In the genomic region with DNA sequence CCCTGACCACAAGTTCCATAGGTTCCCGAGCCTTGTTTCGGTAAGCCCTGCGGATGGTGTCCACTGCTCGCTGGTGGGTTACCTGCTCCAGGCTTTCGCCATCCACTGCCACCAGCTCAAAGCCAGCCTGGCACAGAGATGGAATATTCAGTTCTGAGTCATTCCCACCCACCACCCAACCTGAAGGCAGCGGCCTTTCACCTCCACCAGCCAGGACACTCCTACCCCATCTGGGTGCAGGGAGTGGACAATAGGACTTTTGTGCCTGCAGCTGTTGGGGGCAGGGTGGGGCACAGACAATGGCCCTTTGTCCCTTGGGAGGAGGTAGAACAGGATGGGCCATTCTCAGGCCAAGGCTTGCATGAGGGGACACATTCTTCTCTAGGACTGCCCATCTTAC, we compare ENCODE assay signal across 12 mouse cellular contexts. TPM values are rescaled to one million over a fixed set of nuclear protein-coding genes. Genes with fewer than 3 reads are reported as not detected.
DNase-seq lines count a peak whose midpoint lies in the region; ATAC-seq and TF ChIP-seq lines count a peak whose summit lies in the region.
"Had no signal": no experiment of that assay in that cellular context is flagged by ENCODE, and none has a peak within 500 bp of the region (broad histone marks: within the 10 kb centered on the region; RNA-seq: fewer than 3 reads in every experiment).

No protein-coding gene starts in this region.

- DNase-seq in gastrocnemius, adult 2 months = peak; percentile 46
- no peak for DNase-seq in gastrocnemius, postnatal 14 days
- DNase-seq in left cerebral cortex, adult 2 months (ENCODE audit: extremely low spot score in 1 of 2, low spot score in 2 of 2) = no peak
- DNase-seq in left cerebral cortex, postnatal 25 days (ENCODE audit: low spot score in 2 of 2) = no peak
- DNase-seq in stomach, postnatal 0 days (ENCODE audit: low spot score) = peak; percentile 55
- no peak for DNase-seq in lung, postnatal 25 days (ENCODE audit: low spot score)
- DNase-seq: kidney, adult 18-20 months; liver, postnatal 0 days; right cerebral cortex, postnatal 4 days had no signal

- no peak overlapping the region for H3K9ac ChIP-seq in stomach, postnatal 0 days (ENCODE audit: low read length)
- H3K9ac ChIP-seq: liver, postnatal 0 days; neural tube, embryonic 13.5 days had no signal

- no peak for TF ChIP-seq CTCF in gastrocnemius, adult 2 months (IDR thresholded peaks at IDR 0.05)
- no peak for TF ChIP-seq CTCF in left cerebral cortex, adult 2 months (IDR thresholded peaks at IDR 0.05)
- no peak for TF ChIP-seq CTCF in cortical plate, adult 2 months (IDR thresholded peaks at IDR 0.05; ENCODE audit: extremely low read depth, insufficient read depth, low read length)
- no peak for TF ChIP-seq CTCF in stomach, postnatal 0 days (IDR thresholded peaks at IDR 0.05; ENCODE audit: low read depth)

- peaks cover 28% of the 10 kb centered on the region for H3K36me3 ChIP-seq in stomach, postnatal 0 days (ENCODE audit: control insufficient read depth, insufficient read depth, low read length)

- 87% methylated on average over 6 of the region's 6 CpGs for WGBS in stomach, postnatal 0 days

- intact Hi-C loops in gastrocnemius, adult 2 months (cut with DNase I) = no loop called here
- intact Hi-C loops in gastrocnemius, postnatal 14 days (cut with DNase I; ENCODE audit: low total_unique reads) = no loop called here
- intact Hi-C loops in left cerebral cortex, adult 2 months (cut with DNase I) = no loop called here
- intact Hi-C loops in left cerebral cortex, postnatal 25 days (cut with DNase I) = no loop called here

- no peaks in the 10 kb centered on the region for H3K27me3 ChIP-seq in stomach, postnatal 0 days (ENCODE audit: control insufficient read depth, insufficient read depth, low read length)
- H3K27me3 ChIP-seq: neural tube, embryonic 13.5 days had no signal

- H3K9me3 ChIP-seq in stomach, postnatal 0 days (ENCODE audit: control insufficient read depth, low read length) = no peaks in the 10 kb centered on the region
- H3K9me3 ChIP-seq: neural tube, embryonic 13.5 days had no signal

- no peak overlapping the region for H3K4me3 ChIP-seq in gastrocnemius, adult 2 months
- no peak overlapping the region for H3K4me3 ChIP-seq in left cerebral cortex, adult 2 months
- H3K4me3 ChIP-seq in cortical plate, adult 2 months (ENCODE audit: insufficient read depth, low read length) = no peak overlapping the region
- H3K4me3 ChIP-seq in stomach, postnatal 0 days (ENCODE audit: low read depth, low read length) = no peak overlapping the region
- H3K4me3 ChIP-seq: neural tube, embryonic 13.5 days had no signal

- no peak for TF ChIP-seq EP300 in stomach, postnatal 0 days (optimal IDR thresholded peaks at IDR 0.05)

- H3K4me1 ChIP-seq in cortical plate, adult 2 months (ENCODE audit: control insufficient read depth, insufficient read depth, low read length) = 0 out of 2 replicates have a peak, but pooled peaks cover 2% of the 10 kb centered on the region
- peaks cover 10% of the 10 kb centered on the region for H3K4me1 ChIP-seq in stomach, postnatal 0 days (replicated peaks; ENCODE audit: control insufficient read depth, insufficient read depth)

- H3K27ac ChIP-seq in gastrocnemius, adult 2 months = peak overlapping the region; percentile 86
- peak overlapping the region; percentile 71 for H3K27ac ChIP-seq in left cerebral cortex, adult 2 months
- peak overlapping the region; percentile 92 for H3K27ac ChIP-seq in cortical plate, adult 2 months (ENCODE audit: insufficient read depth, low read length)
- peak overlapping the region; percentile 13; the same call in 1 of the 2 replicates for H3K27ac ChIP-seq in stomach, postnatal 0 days (replicated peaks)
- H3K27ac ChIP-seq: neural tube, embryonic 13.5 days had no signal

- H3K4me2 ChIP-seq in stomach, postnatal 0 days (replicated peaks; ENCODE audit: low read depth) = no peak overlapping the region
- H3K4me2 ChIP-seq: neural tube, embryonic 13.5 days had no signal

- TF ChIP-seq POLR2A in cortical plate, adult 2 months (IDR thresholded peaks at IDR 0.05; ENCODE audit: extremely low read depth, insufficient read depth, low read length) = no peak

- no peak for ATAC-seq in stomach, postnatal 0 days (ENCODE audit: low FRiP score, low TSS enrichment)
- ATAC-seq: liver, postnatal 0 days had no signal

RNA-seq across cellular contexts. Expression of a gene that starts 13.6 kb away (rescaled TPM):
- 10 to 100 TPM; 21.0 to 29.3 TPM for total RNA-seq in gastrocnemius, adult 2 months (2021)
- total RNA-seq in gastrocnemius, postnatal 14 days (2021) = 10 to 100 TPM; 26.8 to 29.0 TPM
- 10 to 100 TPM; 36.5 to 39.1 TPM for total RNA-seq in left cerebral cortex, adult 2 months (2021)
- 10 to 100 TPM; 30.8 to 32.2 TPM for total RNA-seq in left cerebral cortex, postnatal 25 days (2021)
- 39.3 and 40.1 TPM in 2 replicates for polyA plus RNA-seq in cortical plate, adult 2 months (2012; rRNA removed)
- polyA plus RNA-seq in stomach, postnatal 0 days (2015; fragmentation: Nextera tagmentation; extraction: Ambion mirVana) = 40.1 and 45.0 TPM in 2 replicates

RNA-seq across cellular contexts. Expression of a gene that starts 17.7 kb away (rescaled TPM):
- 1 to 10 TPM; 5.9 to 6.8 TPM for total RNA-seq in gastrocnemius, adult 2 months (2021)
- total RNA-seq in gastrocnemius, postnatal 14 days (2021) = 10 to 100 TPM in 1 of 2 experiments, 1 to 10 TPM in 1; 9.8 to 10.9 TPM
- 1 to 10 TPM; 5.2 to 6.1 TPM for total RNA-seq in left cerebral cortex, adult 2 months (2021)
- total RNA-seq in left cerebral cortex, postnatal 25 days (2021) = 1 to 10 TPM; 4.2 to 4.6 TPM
- polyA plus RNA-seq in cortical plate, adult 2 months (2012; rRNA removed) = 7.5 and 8.8 TPM in 2 replicates
- polyA plus RNA-seq in stomach, postnatal 0 days (2015; fragmentation: Nextera tagmentation; extraction: Ambion mirVana) = 0.33 TPM in 2 replicates
- total RNA-seq: megakaryocyte progenitor cell, adult 5-6 weeks had no signal
- polyA plus RNA-seq: liver, postnatal 0 days had no signal

RNA-seq across cellular contexts. Expression of a gene that starts 19.5 kb away (rescaled TPM):
- total RNA-seq in gastrocnemius, adult 2 months (2021) = 10 to 100 TPM; 17.1 to 25.1 TPM
- 10 to 100 TPM; 21.3 to 22.1 TPM for total RNA-seq in gastrocnemius, postnatal 14 days (2021)
- 100 to 1,000 TPM; 120 to 125 TPM for total RNA-seq in left cerebral cortex, adult 2 months (2021)
- 100 to 1,000 TPM; 107 to 129 TPM for total RNA-seq in left cerebral cortex, postnatal 25 days (2021)
- polyA plus RNA-seq in cortical plate, adult 2 months (2012; rRNA removed) = 113 and 119 TPM in 2 replicates
- polyA plus RNA-seq in stomach, postnatal 0 days (2015; fragmentation: Nextera tagmentation; extraction: Ambion mirVana) = 26.7 and 29.7 TPM in 2 replicates

RNA-seq across cellular contexts. Expression of a gene that starts 21.6 kb away (rescaled TPM):
- 10 to 100 TPM; 31.0 to 42.5 TPM for total RNA-seq in gastrocnemius, adult 2 months (2021)
- 10 to 100 TPM; 32.9 to 35.4 TPM for total RNA-seq in gastrocnemius, postnatal 14 days (2021)
- total RNA-seq in left cerebral cortex, adult 2 months (2021) = 10 to 100 TPM; 40.9 to 41.8 TPM
- 10 to 100 TPM; 40.2 to 44.2 TPM for total RNA-seq in left cerebral cortex, postnatal 25 days (2021)
- 68.3 and 70.8 TPM in 2 replicates for polyA plus RNA-seq in cortical plate, adult 2 months (2012; rRNA removed)
- polyA plus RNA-seq in stomach, postnatal 0 days (2015; fragmentation: Nextera tagmentation; extraction: Ambion mirVana) = 67.2 and 67.3 TPM in 2 replicates

RNA-seq across cellular contexts. Expression of a gene that starts 22.4 kb away (rescaled TPM):
- total RNA-seq in gastrocnemius, adult 2 months (2021) = 10 to 100 TPM; 18.0 to 25.4 TPM
- 10 to 100 TPM; 14.5 to 15.9 TPM for total RNA-seq in gastrocnemius, postnatal 14 days (2021)
- 10 to 100 TPM; 12.9 to 14.8 TPM for total RNA-seq in left cerebral cortex, adult 2 months (2021)
- 10 to 100 TPM; 14.0 to 15.7 TPM for total RNA-seq in left cerebral cortex, postnatal 25 days (2021)
- polyA plus RNA-seq in cortical plate, adult 2 months (2012; rRNA removed) = 10.5 and 10.7 TPM in 2 replicates
- polyA plus RNA-seq in stomach, postnatal 0 days (2015; fragmentation: Nextera tagmentation; extraction: Ambion mirVana) = 7.9 and 8.5 TPM in 2 replicates

Comparison
In these comparisons a context has a peak if more than half of its experiments do, and no peak if none do; other contexts are left out.
1. DNase-seq: peak in gastrocnemius, adult 2 months (single experiment) and stomach, postnatal 0 days (single experiment); none in gastrocnemius, postnatal 14 days (single experiment), left cerebral cortex, adult 2 months (0 of 2), left cerebral cortex, postnatal 25 days (0 of 2) and lung, postnatal 25 days (single experiment).
2. H3K27ac ChIP-seq: peak in every context shown above with its lines; median percentile 92 in cortical plate, adult 2 months; 86 in gastrocnemius, adult 2 months; 71 in left cerebral cortex, adult 2 months; 13 in stomach, postnatal 0 days.
3. RNA of a gene that starts 19.5 kb away (total RNA-seq): 107 to 129 TPM in left cerebral cortex, postnatal 25 days and 120 to 125 TPM in left cerebral cortex, adult 2 months; 17.1 to 25.1 TPM in gastrocnemius, adult 2 months and 21.3 to 22.1 TPM in gastrocnemius, postnatal 14 days; every median in the first group is over 4 times any median in the second.